Mouse (Mus musculus) E14TG2a.4 (cell line): ENCODE results near the gene Olfm3.

ENCODE experiments used
- H3K27me3 ChIP-seq: 2 replicates; pipeline ENCODE4 v1.6.1; 2014; ENCODE audit warnings: low read length, control low read depth; ENCODE audit not compliant: insufficient read depth
- H3K36me3 ChIP-seq: 2 replicates; pipeline ENCODE4 v1.6.1; 2014; ENCODE audit warnings: low read length, control low read depth; ENCODE audit not compliant: insufficient read depth
- H3K4me1 ChIP-seq: replicated peaks from 2 replicates; pipeline ENCODE4 v1.6.1; 2014; ENCODE audit warnings: low read depth, low read length, control low read depth
- H3K4me3 ChIP-seq: replicated peaks from 2 replicates; pipeline ENCODE4 v1.5.1; 2014; ENCODE audit warnings: mild to moderate bottlenecking, low read length
- H3K9me3 ChIP-seq: 2 replicates; pipeline ENCODE4 v1.6.1; 2014; ENCODE audit warnings: low read length, control low read depth
- CTCF ChIP-seq: conservative IDR thresholded peaks from 2 replicates; pipeline ENCODE4 v1.5.1; 2014; ENCODE audit warnings: low read length
- NANOG ChIP-seq: IDR thresholded peaks from 2 replicates; pipeline ENCODE4 v1.6.1; 2014; ENCODE audit warnings: borderline replicate concordance, low read length, mixed read lengths
- POU5F1 ChIP-seq: IDR thresholded peaks from 2 replicates; pipeline ENCODE4 v1.6.1; 2014; ENCODE audit warnings: low read length, borderline replicate concordance

The Olfm3 gene

GRCm38 (mm10) chr3:114932881-114933280, 29.0 kb downstream of the Olfm3 start:
- no peaks in the 10 kb centered on the region for H3K27me3 ChIP-seq
- no peak overlapping the region for H3K4me3 ChIP-seq
- TF ChIP-seq POU5F1 = no peak
- TF ChIP-seq CTCF = no peak
- TF ChIP-seq NANOG = no peak
- no peaks in the 10 kb centered on the region for H3K4me1 ChIP-seq
- no peaks in the 10 kb centered on the region for H3K36me3 ChIP-seq
- no peaks in the 10 kb centered on the region for H3K9me3 ChIP-seq

- TF ChIP-seq NANOG (no peak), POU5F1 (no peak), CTCF (no peak)
Observed at GRCm38 (mm10) chr3:114954904-114955303, 51.0 kb downstream of the Olfm3 start.

GRCm38 (mm10) chr3:114959311-114959967, 55.6 kb downstream of the Olfm3 start:
- no peak for TF ChIP-seq NANOG
- TF ChIP-seq POU5F1 = no peak
- TF ChIP-seq CTCF = no peak
- H3K9me3 ChIP-seq = no peaks in the 10 kb centered on the region
- no peak overlapping the region for H3K4me3 ChIP-seq
- no peaks in the 10 kb centered on the region for H3K36me3 ChIP-seq
- no peaks in the 10 kb centered on the region for H3K4me1 ChIP-seq
- H3K27me3 ChIP-seq = no peaks in the 10 kb centered on the region

More at GRCm38 (mm10) chr3:114954904-114955303, 51.0 kb downstream of the Olfm3 start:
- H3K4me1 ChIP-seq = no peaks in the 10 kb centered on the region
- no peak overlapping the region for H3K4me3 ChIP-seq
- no peaks in the 10 kb centered on the region for H3K27me3 ChIP-seq
- no peaks in the 10 kb centered on the region for H3K9me3 ChIP-seq
- H3K36me3 ChIP-seq = no peaks in the 10 kb centered on the region

- no peak for TF ChIP-seq POU5F1
- no peak for TF ChIP-seq CTCF
- TF ChIP-seq NANOG = no peak
- H3K4me1 ChIP-seq = no peaks in the 10 kb centered on the region
Observed at GRCm38 (mm10) chr3:114962316-114963083, 58.6 kb downstream of the Olfm3 start.

GRCm38 (mm10) chr3:114971183-114971582, 67.3 kb downstream of the Olfm3 start:
- Histone ChIP-seq H3K4me3 (no peak overlapping the region), H3K9me3 (no peaks in the 10 kb centered on the region), H3K4me1 (no peaks in the 10 kb centered on the region), H3K36me3 (no peaks in the 10 kb centered on the region), H3K27me3 (no peaks in the 10 kb centered on the region)
- no peak for TF ChIP-seq POU5F1
- TF ChIP-seq CTCF = no peak
- no peak for TF ChIP-seq NANOG

More at GRCm38 (mm10) chr3:114962316-114963083, 58.6 kb downstream of the Olfm3 start:
- H3K27me3 ChIP-seq = no peaks in the 10 kb centered on the region
- no peaks in the 10 kb centered on the region for H3K9me3 ChIP-seq
- no peak overlapping the region for H3K4me3 ChIP-seq
- H3K36me3 ChIP-seq = no peaks in the 10 kb centered on the region

GRCm38 (mm10) chr3:114972522-114972921, 68.6 kb downstream of the Olfm3 start:
- no peaks in the 10 kb centered on the region for H3K36me3 ChIP-seq
- TF ChIP-seq POU5F1 = no peak
- no peaks in the 10 kb centered on the region for H3K27me3 ChIP-seq
- H3K4me3 ChIP-seq = no peak overlapping the region
- H3K4me1 ChIP-seq = no peaks in the 10 kb centered on the region
- H3K9me3 ChIP-seq = no peaks in the 10 kb centered on the region

- no peaks in the 10 kb centered on the region for H3K27me3 ChIP-seq
- no peak overlapping the region for H3K4me3 ChIP-seq
- no peaks in the 10 kb centered on the region for H3K9me3 ChIP-seq
- H3K36me3 ChIP-seq = no peaks in the 10 kb centered on the region
- H3K4me1 ChIP-seq = no peaks in the 10 kb centered on the region
- TF ChIP-seq CTCF (no peak), POU5F1 (no peak), NANOG (no peak)
Observed at GRCm38 (mm10) chr3:114990828-114991227, 87.0 kb downstream of the Olfm3 start.

GRCm38 (mm10) chr3:114995956-114996355, 92.1 kb downstream of the Olfm3 start:
- TF ChIP-seq CTCF (no peak), NANOG (no peak), POU5F1 (no peak)
- Histone ChIP-seq H3K36me3 (no peaks in the 10 kb centered on the region), H3K4me1 (no peaks in the 10 kb centered on the region), H3K4me3 (no peak overlapping the region), H3K27me3 (no peaks in the 10 kb centered on the region), H3K9me3 (no peaks in the 10 kb centered on the region)

GRCm38 (mm10) chr3:115027560-115027959, 123.7 kb downstream of the Olfm3 start:
- H3K4me1 ChIP-seq = no peaks in the 10 kb centered on the region
- H3K4me3 ChIP-seq = no peak overlapping the region
- no peaks in the 10 kb centered on the region for H3K9me3 ChIP-seq
- H3K36me3 ChIP-seq = no peaks in the 10 kb centered on the region
- TF ChIP-seq CTCF = no peak
- no peak for TF ChIP-seq NANOG
- no peak for TF ChIP-seq POU5F1
- H3K27me3 ChIP-seq = no peaks in the 10 kb centered on the region
